Mouse (Mus musculus) G1E (cell line): ENCODE data around the gene Supt6. TPM values are rescaled to one million over a fixed set of nuclear protein-coding genes. Genes with fewer than 3 reads are reported as not detected.
"Not testable (repeated sequence)": the region's sequence is repeated elsewhere in the genome, so short reads cannot be mapped to it uniquely, and the experiment has no call there.

Experiments used
- ATAC-seq: 2 replicates; pipeline ENCODE4 v1.8.0; 2016; ENCODE audit warnings: mild to moderate bottlenecking; ENCODE audit not compliant: insufficient number of reproducible peaks, poor library complexity, low FRiP score, severe bottlenecking; ENCODE audit errors: extremely low read depth
- DNase-seq: peaks from one replicate; pipeline ENCODE4 v3.0.0; 2012; ENCODE audit warnings: low spot score
- H3K27me3 ChIP-seq: 2 replicates; pipeline ENCODE4 v1.6.1; 2012; ENCODE audit warnings: mild to moderate bottlenecking, low read length, inconsistent platforms; ENCODE audit not compliant: insufficient read depth
- H3K36me3 ChIP-seq: replicated peaks from 2 replicates; pipeline ENCODE3; 2012; ENCODE audit warnings: mild to moderate bottlenecking, inconsistent platforms
- H3K4me1 ChIP-seq: 2 replicates; pipeline ENCODE4 v1.6.1; 2012; ENCODE audit warnings: low read depth, low read length, inconsistent platforms, mixed read lengths; ENCODE audit not compliant: insufficient read depth
- H3K4me3 ChIP-seq: 2 replicates; pipeline ENCODE4 v1.5.1; 2012; ENCODE audit warnings: low read depth, mild to moderate bottlenecking, inconsistent platforms, low read length, moderate library complexity, mixed read lengths
- H3K9me3 ChIP-seq: replicated peaks from 2 replicates; pipeline ENCODE4 v1.6.1; 2012; ENCODE audit warnings: inconsistent platforms
- CTCF ChIP-seq: IDR thresholded peaks from 2 replicates; pipeline ENCODE4 v1.5.1; 2012; ENCODE audit warnings: low read depth, low read length, inconsistent platforms, mixed read lengths
- GATA1 ChIP-seq: IDR thresholded peaks from 2 replicates; pipeline ENCODE4 v1.6.1; 2012; ENCODE audit warnings: borderline replicate concordance, low read length, inconsistent platforms, mixed read lengths
- GATA2 ChIP-seq: IDR thresholded peaks from 2 replicates; pipeline ENCODE4 v1.6.1; 2012; ENCODE audit warnings: low read depth, low read length, inconsistent platforms, borderline replicate concordance
- POLR2AphosphoS5 ChIP-seq: IDR thresholded peaks from 2 replicates; pipeline ENCODE4 v1.6.1; 2012; ENCODE audit warnings: low read depth, low read length, inconsistent platforms; ENCODE audit not compliant: insufficient replicate concordance
- TAL1 ChIP-seq: conservative IDR thresholded peaks from 2 replicates; pipeline ENCODE4 v1.6.1; 2012; ENCODE audit warnings: low read depth, low read length, inconsistent platforms, mixed read lengths
- polyA plus RNA-seq: library from polyadenylated mRNA; stranded (reverse); fragments of >175 nt; gene quantifications from 2 replicates; pipeline ENCODE4 v1.2.3, GENCODE M21; 2012
- total RNA-seq, 2 experiments: library from RNA; stranded (forward) in 1 of 2; stranded (reverse) in 1 of 2; fragments of 200-1000 nt in 1 of 2; fragments of >200 nt in 1 of 2; fragmentation: Nextera tagmentation in 1 of 2; gene quantifications; 2 replicates each; pipeline ENCODE4 v1.2.3; 2014 to 2017

Gene Supt6
- total and polyA plus RNA-seq, 3 experiments = 44.9 to 129 (median 118) TPM

DNA sequence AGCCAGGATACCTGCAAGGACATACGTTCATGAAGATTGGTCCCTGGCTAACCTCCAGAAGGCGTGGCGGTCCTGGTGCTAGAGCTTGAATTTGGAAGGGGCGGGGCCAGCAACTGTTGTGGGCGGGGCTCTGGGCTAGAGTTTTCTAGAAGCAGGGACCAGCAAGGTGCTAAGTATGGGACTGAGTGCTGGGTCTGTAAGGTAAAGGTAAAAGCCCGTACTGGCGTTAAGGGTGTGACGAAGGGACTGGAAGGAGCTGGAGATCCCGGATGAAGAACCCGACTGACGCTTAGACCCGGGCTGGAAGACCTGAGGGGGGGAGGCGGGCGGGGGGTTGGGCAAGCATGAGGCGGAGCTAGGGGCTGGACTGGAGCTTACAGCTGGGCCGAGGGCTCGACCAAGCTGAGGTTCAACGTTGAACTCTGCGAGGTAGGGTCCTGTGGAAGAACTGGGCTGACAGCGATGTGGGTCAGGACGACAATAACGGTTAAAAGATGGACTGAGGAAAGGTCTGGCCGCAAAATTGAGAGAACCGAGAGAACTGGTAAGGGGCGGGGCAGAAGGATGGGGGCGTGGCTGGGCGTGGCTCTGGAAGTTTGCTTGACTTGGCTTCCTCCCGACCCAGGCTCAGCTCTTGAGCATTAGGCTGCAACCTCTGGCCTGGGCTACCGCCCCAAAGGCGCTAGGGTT is 51.2 kb downstream of the Supt6 start:
- no peak for ATAC-seq
- peaks cover 29% of the 10 kb centered on the region for H3K4me1 ChIP-seq
- no peaks in the 10 kb centered on the region for H3K9me3 ChIP-seq
- H3K27me3 ChIP-seq = peaks cover 48% of the 10 kb centered on the region
- peak overlapping the region; percentile 71 for H3K4me3 ChIP-seq
- H3K36me3 ChIP-seq = no peaks in the 10 kb centered on the region
- DNase-seq = peak; percentile 48
- no peak for TF ChIP-seq TAL1
- no peak for TF ChIP-seq POLR2AphosphoS5
- TF ChIP-seq GATA1 = no peak
- no peak for TF ChIP-seq CTCF
- no peak for TF ChIP-seq GATA2

DNA sequence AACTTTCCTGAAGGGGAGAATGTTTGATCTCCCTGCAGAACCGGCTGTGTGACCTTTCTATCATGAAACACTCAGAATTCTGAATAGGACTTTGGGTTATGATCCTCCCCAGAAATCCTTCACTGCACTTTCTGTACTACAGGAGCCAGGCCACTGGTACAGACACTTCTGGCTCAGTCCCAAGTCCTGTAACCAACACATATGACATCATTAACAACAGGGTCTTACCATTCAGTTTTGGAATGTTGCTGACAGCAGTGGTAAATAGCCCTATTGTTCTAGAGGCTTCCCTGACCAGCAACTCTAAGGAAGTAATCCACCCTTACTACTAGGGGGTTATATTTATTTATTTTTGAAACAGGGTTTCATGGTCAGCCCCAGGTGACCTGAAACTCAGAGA is 52.7 kb downstream of the Supt6 start, which contains the start of gene Proca1:
Gene Proca1 (plus strand): TSS at position 280 of the 400 bp plus-strand sequence.
- no peak for ATAC-seq
- Histone ChIP-seq H3K4me1 (peaks cover 43% of the 10 kb centered on the region), H3K4me3 (peak within 1 kb of the TSS; percentile 71; the same call in 1 of the 2 replicates), H3K9me3 (0 out of 2 replicates have a peak, but pooled peaks cover 4% of the 10 kb centered on the region), H3K36me3 (no peaks in the 10 kb centered on the region), H3K27me3 (peaks cover 62% of the 10 kb centered on the region)
- DNase-seq = no peak
- TF ChIP-seq CTCF (no peak), TAL1 (no peak), GATA2 (no peak), GATA1 (no peak), POLR2AphosphoS5 (no peak)

DNA sequence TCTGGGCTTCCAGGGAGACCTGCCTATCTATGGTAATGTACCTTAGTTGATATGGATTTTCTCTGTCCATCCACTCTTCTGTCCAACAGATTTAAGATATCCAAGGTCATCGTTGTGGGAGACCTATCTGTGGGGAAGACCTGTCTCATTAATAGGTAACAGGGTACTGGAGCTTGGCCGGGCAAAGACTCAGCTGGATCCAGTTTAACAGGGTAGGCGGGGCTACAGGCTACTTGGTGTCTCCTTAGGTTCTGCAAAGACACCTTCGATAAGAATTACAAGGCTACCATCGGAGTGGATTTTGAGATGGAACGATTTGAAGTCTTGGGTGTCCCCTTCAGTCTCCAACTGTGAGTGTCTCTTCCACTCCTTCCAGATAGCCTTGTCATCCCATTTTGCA is 55.7 kb downstream of the Supt6 start:
- Histone ChIP-seq H3K4me3 (no peak overlapping the region), H3K27me3 (peaks cover 81% of the 10 kb centered on the region), H3K9me3 (0 out of 2 replicates have a peak, but pooled peaks cover 4% of the 10 kb centered on the region), H3K4me1 (peaks cover 33% of the 10 kb centered on the region), H3K36me3 (no peaks in the 10 kb centered on the region)
- TF ChIP-seq TAL1 = no peak
- TF ChIP-seq CTCF = no peak
- no peak for TF ChIP-seq GATA2
- TF ChIP-seq GATA1 = no peak
- no peak for TF ChIP-seq POLR2AphosphoS5
- no peak for DNase-seq
- no peak for ATAC-seq

DNA sequence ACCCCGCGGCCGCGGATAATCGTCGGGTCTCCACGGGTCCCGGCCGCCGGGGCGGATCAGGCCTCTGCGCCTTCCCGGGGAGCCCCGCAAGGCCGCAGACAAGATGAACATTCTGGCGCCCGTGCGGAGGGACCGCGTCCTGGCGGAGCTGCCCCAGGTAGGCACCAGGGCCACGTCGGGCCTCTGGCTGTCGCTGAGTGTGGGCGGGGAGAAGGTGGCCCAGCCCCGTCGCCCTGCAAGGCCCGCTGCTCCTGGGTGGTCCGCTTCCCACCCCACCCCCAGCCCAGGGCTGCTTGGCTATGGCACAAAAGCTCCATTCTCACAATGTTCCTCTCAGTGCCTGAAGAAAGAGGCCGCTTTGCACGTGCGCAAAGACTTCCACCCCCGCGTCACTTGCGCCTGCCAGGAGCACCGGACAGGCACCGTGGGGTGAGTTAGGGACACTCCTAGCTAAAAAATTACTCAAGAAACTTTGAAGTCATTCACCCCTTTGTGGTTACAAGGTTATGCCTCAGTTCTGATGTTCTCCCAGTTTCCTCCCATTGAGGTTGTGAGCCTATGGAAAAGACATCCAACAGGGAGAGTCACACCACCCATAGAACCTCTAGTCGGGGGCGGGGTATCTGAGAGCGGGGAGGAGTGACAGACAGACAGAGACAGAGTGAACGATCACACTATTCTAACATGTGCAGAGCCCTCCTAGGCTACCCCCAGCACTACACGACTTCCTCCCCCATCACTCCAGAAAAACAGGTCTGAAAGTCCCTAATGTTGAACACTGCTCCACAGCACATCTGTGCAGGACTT is 56.4 kb downstream of the Supt6 start:
- H3K4me1 ChIP-seq = peaks cover 31% of the 10 kb centered on the region
- H3K27me3 ChIP-seq = peaks cover 77% of the 10 kb centered on the region
- no peak for TF ChIP-seq TAL1
- TF ChIP-seq CTCF = no peak
- TF ChIP-seq POLR2AphosphoS5 = no peak
- TF ChIP-seq GATA2 = no peak
- TF ChIP-seq GATA1 = no peak
- peak overlapping the region; percentile 65; the same call in 1 of the 2 replicates for H3K4me3 ChIP-seq
- DNase-seq = no peak
- ATAC-seq = no peak
- H3K9me3 ChIP-seq = 0 out of 2 replicates have a peak, but pooled peaks cover 4% of the 10 kb centered on the region
- H3K36me3 ChIP-seq = no peaks in the 10 kb centered on the region

DNA sequence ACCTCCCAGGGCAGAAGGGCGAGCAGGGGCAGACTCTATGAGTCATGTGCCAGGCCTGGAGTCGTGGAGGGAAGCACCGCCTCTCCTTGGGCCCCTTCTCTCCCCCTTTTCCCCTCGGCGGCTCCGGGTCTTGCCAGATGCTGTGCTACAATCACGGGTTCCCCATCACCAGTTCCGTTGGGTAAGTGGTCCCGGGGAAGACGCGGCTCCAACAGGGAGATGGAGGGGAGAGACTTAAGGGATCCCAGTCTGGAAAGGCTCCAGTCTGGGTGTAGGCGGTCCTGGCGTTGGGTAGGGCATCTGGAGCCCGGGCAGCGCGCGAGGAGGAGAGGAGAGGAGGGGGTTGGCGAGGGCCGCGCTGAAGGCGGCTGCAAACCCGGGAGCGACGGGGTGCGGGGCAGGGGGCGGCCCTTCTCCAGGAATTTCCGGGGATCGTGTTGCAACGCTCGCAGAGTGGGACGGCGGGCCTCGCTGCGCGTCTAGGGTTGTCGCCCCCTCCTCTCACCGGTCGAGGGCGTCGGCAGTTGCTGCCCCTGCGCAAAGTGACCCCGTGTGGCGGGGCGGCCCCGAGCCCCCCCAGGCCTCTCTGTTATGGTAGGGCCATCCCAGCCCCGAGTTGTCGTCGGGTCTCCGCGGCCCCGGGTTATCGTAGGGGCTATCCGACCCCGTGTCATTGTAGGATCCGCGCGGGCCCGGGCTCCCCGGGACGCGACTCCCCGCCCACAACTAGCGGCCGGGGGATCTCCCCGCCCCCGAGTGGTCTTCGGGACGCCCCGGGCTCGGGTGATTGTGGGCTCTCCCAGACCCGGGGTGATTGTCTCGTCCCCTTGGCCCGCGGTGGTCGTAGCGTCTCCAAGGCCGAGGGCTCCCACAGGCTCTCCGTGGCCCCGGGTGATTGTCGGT is 57.2 kb downstream of the Supt6 start, which contains the start of gene Rab34:
Gene Rab34 (plus strand): TSS at position 100 of the 903 bp plus-strand sequence.
- peaks cover 69% of the 10 kb centered on the region for H3K27me3 ChIP-seq

DNA sequence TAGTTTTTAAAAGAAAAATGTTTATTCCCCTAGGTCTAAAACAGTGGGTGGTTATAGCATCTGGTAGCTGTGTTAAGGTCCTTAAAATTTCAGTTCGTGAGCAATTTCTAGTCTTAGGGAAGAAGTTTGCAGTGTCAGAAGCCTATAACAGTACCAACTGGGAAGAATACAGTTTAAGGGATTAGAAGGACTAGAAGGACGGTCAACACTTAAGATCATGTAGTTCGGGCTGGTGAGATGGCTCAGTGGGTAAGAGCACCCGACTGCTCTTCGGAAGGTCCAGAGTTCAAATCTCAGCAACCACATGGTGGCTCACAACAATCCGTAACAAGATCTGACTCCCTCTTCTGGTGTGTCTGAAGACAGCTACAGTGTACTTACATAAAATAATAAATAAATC is 61.1 kb downstream of the Supt6 start:
- Histone ChIP-seq H3K4me1 (peaks cover 49% of the 10 kb centered on the region), H3K27me3 (peaks cover 35% of the 10 kb centered on the region), H3K36me3 (peaks cover 30% of the 10 kb centered on the region)
- not testable (repeated sequence) for H3K9me3 ChIP-seq, ATAC-seq, H3K4me3 ChIP-seq, DNase-seq

More for the DNA sequence above, 57.2 kb downstream of the Supt6 start, which contains the start of gene Rab34:
- ATAC-seq (no peak), DNase-seq (no peak)
- Histone ChIP-seq H3K4me3 (peak within 1 kb of the TSS; percentile 65; the same call in 1 of the 2 replicates), H3K4me1 (peaks cover 32% of the 10 kb centered on the region), H3K36me3 (no peaks in the 10 kb centered on the region), H3K9me3 (0 out of 2 replicates have a peak, but pooled peaks cover 4% of the 10 kb centered on the region)
- TF ChIP-seq CTCF = no peak
- TF ChIP-seq POLR2AphosphoS5 = no peak
- no peak for TF ChIP-seq TAL1
- TF ChIP-seq GATA2 = no peak
- TF ChIP-seq GATA1 = no peak
